Mouse (Mus musculus): ENCODE measurements around the gene Dph1. TPM values are rescaled to one million over a fixed set of nuclear protein-coding genes. Genes with fewer than 3 reads are reported as not detected.
A peak's percentile ranks its signal among the peaks of the same experiment; 100 is the strongest.

Gene Dph1
- polyA plus RNA-seq, 1 experiment: not detected

DNA sequence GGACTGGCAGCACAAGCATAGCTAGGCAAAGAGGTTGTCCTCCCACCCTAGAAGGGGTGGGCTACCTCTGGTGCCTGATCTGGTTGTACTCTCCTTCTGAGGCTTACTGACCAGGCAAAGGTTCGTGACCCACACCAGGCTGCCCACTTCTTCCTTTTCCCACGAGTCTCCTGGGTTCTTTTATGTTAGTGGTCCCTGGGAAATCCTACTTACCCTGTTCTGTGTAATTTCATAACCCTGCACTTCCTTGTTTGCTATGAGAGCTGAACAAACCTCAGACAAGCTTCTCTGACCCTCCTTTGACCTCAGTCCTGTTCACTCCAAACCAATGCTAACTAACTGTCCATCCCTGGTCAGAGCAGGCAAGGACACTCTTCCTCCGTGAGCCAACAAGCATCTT is 50.0 kb downstream of the Dph1 start:
- WGBS: 90% methylated on average over 3 of the region's 3 CpGs
- peaks cover 9% of the 10 kb centered on the region for H3K4me1 ChIP-seq (ENCODE audit: control insufficient read depth, insufficient read depth, low read length)
- no peak overlapping the region for H3K27ac ChIP-seq (ENCODE audit: insufficient read depth, low read depth, low read length)
- no peak for TF ChIP-seq POLR2A (IDR thresholded peaks at IDR 0.05; ENCODE audit: insufficient read depth, low read depth, low read length)
- TF ChIP-seq CTCF (IDR thresholded peaks at IDR 0.05; ENCODE audit: insufficient read depth, low read depth, low read length): no peak
- H3K4me3 ChIP-seq (ENCODE audit: insufficient read depth, low read depth, low read length): no peak overlapping the region

DNA sequence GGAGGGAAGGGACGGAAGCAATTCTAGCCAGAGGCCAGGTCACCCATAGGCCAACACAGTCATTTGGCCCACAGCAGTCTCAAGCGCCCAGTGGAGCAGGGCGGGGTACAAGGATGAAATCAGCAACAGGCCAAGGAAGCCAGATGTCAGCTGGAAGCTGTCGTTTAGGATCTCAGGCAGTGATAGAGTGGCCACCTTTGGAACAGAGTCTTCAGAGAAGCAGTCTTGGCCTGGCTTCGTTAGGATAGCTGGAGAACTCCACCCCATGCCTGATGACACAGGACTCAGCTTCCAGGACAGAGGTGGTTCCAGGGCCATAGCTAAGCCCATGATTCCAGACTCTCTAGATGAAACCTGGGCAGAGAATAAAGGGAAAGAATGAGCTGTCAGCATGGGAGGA is 50.6 kb downstream of the Dph1 start:
- 94% methylated on average over 5 of the region's 5 CpGs for WGBS
- Histone ChIP-seq H3K4me3 (ENCODE audit: insufficient read depth, low read depth, low read length) (no peak overlapping the region), H3K4me1 (ENCODE audit: control insufficient read depth, insufficient read depth, low read length) (peaks cover 9% of the 10 kb centered on the region), H3K27ac (ENCODE audit: insufficient read depth, low read depth, low read length) (no peak overlapping the region)
- no peak for TF ChIP-seq POLR2A (IDR thresholded peaks at IDR 0.05; ENCODE audit: insufficient read depth, low read depth, low read length)
- no peak for TF ChIP-seq CTCF (IDR thresholded peaks at IDR 0.05; ENCODE audit: insufficient read depth, low read depth, low read length)

DNA sequence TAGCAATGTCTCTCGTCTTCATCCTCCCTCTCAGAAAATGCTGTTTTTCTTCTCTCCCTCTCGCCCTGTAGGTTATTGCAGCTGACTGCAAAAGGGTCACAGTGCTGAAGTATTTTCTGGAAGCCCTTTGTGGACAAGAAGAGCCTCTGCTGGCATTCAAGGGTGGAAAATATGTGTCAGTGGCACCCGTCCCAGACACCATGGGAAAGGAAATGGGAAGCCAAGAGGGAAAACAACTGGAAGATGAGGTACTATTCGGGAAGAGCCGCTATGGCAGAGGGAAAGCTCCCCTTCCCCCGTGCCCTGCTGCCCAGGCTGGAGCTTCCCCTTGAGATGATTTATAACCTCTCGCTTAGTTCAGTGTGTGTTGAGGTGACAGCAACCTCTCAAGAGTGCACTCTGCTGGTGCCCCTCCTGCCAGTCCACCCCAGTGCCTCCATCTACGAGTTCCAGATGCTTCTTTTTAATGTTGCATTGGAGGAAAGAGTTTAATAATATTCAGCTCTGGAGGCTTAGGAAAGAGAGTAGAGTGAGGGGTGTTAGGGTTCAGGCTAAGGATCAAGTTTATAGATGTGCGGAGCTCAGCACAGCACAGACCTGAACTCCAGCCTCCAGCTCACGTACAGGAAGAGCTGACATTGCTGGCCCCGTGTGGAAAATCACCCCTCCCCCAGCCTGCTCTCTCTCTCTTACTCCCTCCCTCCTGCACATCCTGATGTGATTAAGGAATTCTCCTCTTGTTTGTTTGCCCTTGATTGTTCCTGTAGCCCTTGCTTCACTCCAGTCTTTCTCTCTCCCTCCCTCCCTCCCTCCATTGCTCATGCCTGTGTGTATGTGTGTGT is 51.7 kb downstream of the Dph1 start:
- TF ChIP-seq CTCF (IDR thresholded peaks at IDR 0.05; ENCODE audit: insufficient read depth, low read depth, low read length): no peak
- no peak for TF ChIP-seq POLR2A (IDR thresholded peaks at IDR 0.05; ENCODE audit: insufficient read depth, low read depth, low read length)
- WGBS: 64% methylated on average over 11 of the region's 11 CpGs
- peaks cover 16% of the 10 kb centered on the region for H3K4me1 ChIP-seq (ENCODE audit: control insufficient read depth, insufficient read depth, low read length)
- no peak overlapping the region for H3K27ac ChIP-seq (ENCODE audit: insufficient read depth, low read depth, low read length)
- H3K4me3 ChIP-seq (ENCODE audit: insufficient read depth, low read depth, low read length): no peak overlapping the region

DNA sequence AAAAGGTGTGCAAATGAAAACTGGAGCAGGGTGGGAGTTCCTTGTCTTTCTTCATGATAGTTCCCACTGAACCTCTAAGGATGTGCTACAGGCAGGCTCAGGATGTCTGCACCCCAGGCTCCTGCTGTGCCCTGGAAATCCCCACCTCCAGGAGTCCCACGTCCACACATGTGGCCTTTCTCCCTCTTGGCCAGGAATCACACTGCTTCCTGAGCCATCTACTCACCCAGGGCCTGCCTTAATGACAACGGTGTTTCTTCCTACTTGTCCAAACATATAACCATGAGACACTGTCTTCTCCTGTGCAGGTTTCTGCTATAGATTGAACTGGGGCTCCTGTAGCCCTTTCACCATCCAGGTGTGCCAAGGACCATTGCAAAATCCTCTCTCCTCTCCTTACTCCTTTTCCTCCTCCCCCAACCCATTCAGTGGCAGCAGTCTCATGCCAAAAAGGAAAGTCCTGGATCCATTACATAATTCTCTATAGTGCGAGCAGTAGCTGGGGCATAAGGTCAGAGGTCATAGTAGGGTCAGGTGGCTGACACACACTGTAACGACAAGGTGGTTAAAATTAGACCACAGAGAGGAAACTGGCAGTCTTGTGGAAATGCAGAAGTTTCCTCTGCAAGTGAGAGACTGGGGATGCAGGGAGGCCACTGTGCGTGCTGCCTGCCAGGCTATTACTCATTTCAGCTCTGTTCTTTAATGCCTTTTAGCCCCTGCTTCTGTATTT is 54.2 kb downstream of the Dph1 start:
- H3K27ac ChIP-seq (ENCODE audit: insufficient read depth, low read depth, low read length): no peak overlapping the region
- 76% methylated on average over 5 of the region's 5 CpGs for WGBS
- TF ChIP-seq CTCF (IDR thresholded peaks at IDR 0.05; ENCODE audit: insufficient read depth, low read depth, low read length): no peak
- TF ChIP-seq POLR2A (IDR thresholded peaks at IDR 0.05; ENCODE audit: insufficient read depth, low read depth, low read length): no peak

DNA sequence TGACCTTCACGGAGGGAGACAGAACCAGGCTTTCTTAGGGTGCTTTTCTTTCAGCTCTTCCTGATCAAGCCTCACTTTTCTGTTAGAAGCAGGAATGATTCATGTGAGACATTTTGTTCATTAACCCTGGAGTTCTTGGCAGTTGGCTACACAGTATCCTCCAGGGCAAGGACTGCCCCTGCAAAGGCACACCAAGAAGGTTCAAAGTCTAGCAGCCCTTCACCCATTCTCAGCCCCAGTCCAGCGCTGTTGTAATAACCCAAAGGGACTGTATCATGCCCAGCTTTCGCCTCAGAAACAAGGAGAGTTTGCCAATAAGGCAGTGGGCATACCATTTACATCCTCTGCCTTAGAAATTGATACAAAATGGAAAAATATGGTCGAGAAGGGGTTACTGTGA is 55.7 kb downstream of the Dph1 start:
- TF ChIP-seq CTCF (IDR thresholded peaks at IDR 0.05; ENCODE audit: insufficient read depth, low read depth, low read length) (no peak), POLR2A (IDR thresholded peaks at IDR 0.05; ENCODE audit: insufficient read depth, low read depth, low read length) (no peak)
- no peak overlapping the region; the same call in 1 of the 2 replicates for H3K27ac ChIP-seq (ENCODE audit: insufficient read depth, low read depth, low read length)
- 92% methylated on average over 4 of the region's 4 CpGs for WGBS
- peaks cover 27% of the 10 kb centered on the region for H3K4me1 ChIP-seq (ENCODE audit: control insufficient read depth, insufficient read depth, low read length)
- no peak overlapping the region for H3K4me3 ChIP-seq (ENCODE audit: insufficient read depth, low read depth, low read length)

More for the DNA sequence above, 54.2 kb downstream of the Dph1 start:
- peaks cover 27% of the 10 kb centered on the region for H3K4me1 ChIP-seq (ENCODE audit: control insufficient read depth, insufficient read depth, low read length)
- no peak overlapping the region for H3K4me3 ChIP-seq (ENCODE audit: insufficient read depth, low read depth, low read length)

DNA sequence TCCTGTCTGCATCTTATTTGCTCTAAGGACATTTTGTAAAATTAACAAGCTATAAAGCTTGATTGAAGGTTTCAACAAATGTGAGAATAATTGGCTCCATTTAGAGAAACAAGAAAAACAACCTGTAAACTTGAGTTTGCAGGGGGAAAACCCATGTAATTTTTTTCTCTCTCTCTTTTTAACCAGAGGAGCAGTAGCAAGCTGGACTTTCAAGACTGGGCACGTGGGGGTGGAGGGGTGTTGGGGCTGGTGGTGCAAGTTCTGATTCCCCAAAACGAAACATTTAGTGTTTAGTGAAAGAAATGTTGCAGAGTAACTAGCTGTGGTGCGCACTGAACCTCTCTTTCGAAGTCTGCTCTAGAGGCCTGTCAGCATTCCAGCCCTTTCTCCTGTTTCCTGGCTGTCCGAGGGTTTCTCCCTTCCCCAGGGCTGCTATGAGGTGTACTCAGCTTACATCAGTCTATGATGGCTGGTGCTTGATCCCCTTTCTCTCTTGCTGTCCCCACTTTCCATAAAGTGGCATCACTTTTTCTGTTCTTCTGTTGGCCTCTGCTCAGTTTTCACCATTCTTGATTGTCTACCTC is 56.5 kb downstream of the Dph1 start:
- Histone ChIP-seq H3K4me1 (ENCODE audit: control insufficient read depth, insufficient read depth, low read length) (peaks cover 27% of the 10 kb centered on the region), H3K4me3 (ENCODE audit: insufficient read depth, low read depth, low read length) (no peak overlapping the region), H3K27ac (ENCODE audit: insufficient read depth, low read depth, low read length) (peak overlapping the region; percentile 17; the same call in 1 of the 2 replicates)
- no peak for TF ChIP-seq POLR2A (IDR thresholded peaks at IDR 0.05; ENCODE audit: insufficient read depth, low read depth, low read length)
- TF ChIP-seq CTCF (IDR thresholded peaks at IDR 0.05; ENCODE audit: insufficient read depth, low read depth, low read length): no peak
- 47% methylated on average over 5 of the region's 5 CpGs for WGBS

DNA sequence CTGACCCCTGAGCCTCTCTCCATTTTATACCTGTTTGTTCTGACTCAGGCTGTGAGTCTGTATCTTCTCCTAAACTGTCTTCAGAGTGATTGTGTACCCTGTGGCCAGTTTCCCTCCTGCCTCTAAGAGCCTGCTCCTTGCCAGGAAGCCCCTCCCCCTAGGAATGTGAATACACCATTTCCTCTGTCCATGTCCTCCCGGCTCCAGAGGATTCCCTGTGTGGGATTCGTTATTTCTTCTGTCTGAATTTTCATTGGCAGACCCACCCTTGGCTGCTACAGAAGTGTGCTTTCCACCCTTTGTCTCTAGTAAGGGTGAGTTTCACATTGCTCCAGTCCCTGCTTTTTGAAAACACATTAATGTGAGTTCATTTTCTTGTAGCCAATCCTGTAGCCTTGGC is 57.1 kb downstream of the Dph1 start:
- H3K4me1 ChIP-seq (ENCODE audit: control insufficient read depth, insufficient read depth, low read length): peaks cover 20% of the 10 kb centered on the region
- H3K4me3 ChIP-seq (ENCODE audit: insufficient read depth, low read depth, low read length): no peak overlapping the region
- WGBS: 6% methylated on average over 2 of the region's 2 CpGs
- no peak for TF ChIP-seq CTCF (IDR thresholded peaks at IDR 0.05; ENCODE audit: insufficient read depth, low read depth, low read length)
- TF ChIP-seq POLR2A (IDR thresholded peaks at IDR 0.05; ENCODE audit: insufficient read depth, low read depth, low read length): no peak
- H3K27ac ChIP-seq (ENCODE audit: insufficient read depth, low read depth, low read length): 0 out of 2 replicates have a peak overlapping the region, but pooled peaks have one; percentile 16

DNA sequence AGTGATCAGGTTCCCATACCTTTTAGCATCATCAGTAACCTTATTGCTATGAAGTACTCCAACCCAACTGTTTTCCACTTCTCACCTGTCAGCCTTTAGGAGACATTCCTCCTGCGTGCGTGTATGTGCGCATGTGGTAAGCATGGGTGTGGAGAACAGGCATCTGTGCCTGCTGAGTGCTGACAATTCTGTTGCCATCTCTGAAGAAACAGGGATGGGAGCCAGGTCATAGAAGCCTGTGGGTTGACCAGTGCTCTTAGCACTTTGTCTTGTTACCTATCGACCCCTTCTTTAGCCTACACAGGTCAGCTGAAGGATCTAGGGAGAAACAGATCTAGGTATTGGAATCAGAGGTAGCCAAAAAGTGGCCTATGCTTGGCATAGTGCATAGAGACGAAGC is 57.6 kb downstream of the Dph1 start:
- peaks cover 18% of the 10 kb centered on the region for H3K4me1 ChIP-seq (ENCODE audit: control insufficient read depth, insufficient read depth, low read length)
- H3K4me3 ChIP-seq (ENCODE audit: insufficient read depth, low read depth, low read length): no peak overlapping the region
- no peak for TF ChIP-seq CTCF (IDR thresholded peaks at IDR 0.05; ENCODE audit: insufficient read depth, low read depth, low read length)
- no peak for TF ChIP-seq POLR2A (IDR thresholded peaks at IDR 0.05; ENCODE audit: insufficient read depth, low read depth, low read length)
- WGBS: 91% methylated on average over 5 of the region's 5 CpGs
- H3K27ac ChIP-seq (ENCODE audit: insufficient read depth, low read depth, low read length): no peak overlapping the region

DNA sequence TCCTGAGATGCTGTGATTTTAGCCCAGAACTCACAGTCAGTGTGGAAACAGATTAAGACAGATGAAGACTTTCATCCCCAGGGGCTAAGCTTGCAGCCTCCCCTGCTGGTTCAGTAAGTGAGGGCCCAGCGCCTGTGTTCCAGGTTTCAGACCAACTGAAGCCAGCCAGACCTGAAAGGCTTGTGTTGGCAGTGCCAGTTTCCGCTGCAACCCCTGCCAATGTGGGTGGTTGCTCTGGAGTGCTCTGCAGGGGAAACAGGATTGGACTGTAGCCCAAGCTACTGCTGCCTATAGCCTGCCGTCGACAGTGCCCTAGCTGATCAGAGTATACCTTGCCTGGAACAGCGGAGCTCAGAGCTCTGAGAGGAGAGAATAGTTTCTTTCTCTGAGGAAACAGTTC is 58.8 kb downstream of the Dph1 start:
- Histone ChIP-seq H3K27ac (ENCODE audit: insufficient read depth, low read depth, low read length) (no peak overlapping the region), H3K4me1 (ENCODE audit: control insufficient read depth, insufficient read depth, low read length) (peaks cover 18% of the 10 kb centered on the region), H3K4me3 (ENCODE audit: insufficient read depth, low read depth, low read length) (no peak overlapping the region)
- WGBS: 53% methylated on average over 5 of the region's 5 CpGs
- TF ChIP-seq CTCF (IDR thresholded peaks at IDR 0.05; ENCODE audit: insufficient read depth, low read depth, low read length): no peak
- no peak for TF ChIP-seq POLR2A (IDR thresholded peaks at IDR 0.05; ENCODE audit: insufficient read depth, low read depth, low read length)

Measured in olfactory bulb, adult 2 months (tissue).